Mouse (Mus musculus) heart, postnatal 4 days (tissue): ENCODE results near the gene Olfr1177-ps. TPM values are rescaled to one million over a fixed set of nuclear protein-coding genes. Genes with fewer than 3 reads are reported as not detected.

Source experiments
- DNase-seq: peaks from one replicate; pipeline ENCODE4 v3.0.0; 2021
- total RNA-seq, 2 experiments: library from RNA; stranded (reverse); gene quantifications; 2 replicates each; pipeline ENCODE4 v1.2.3; 2021

The Olfr1177-ps gene
- not detected for total RNA-seq

DNA sequence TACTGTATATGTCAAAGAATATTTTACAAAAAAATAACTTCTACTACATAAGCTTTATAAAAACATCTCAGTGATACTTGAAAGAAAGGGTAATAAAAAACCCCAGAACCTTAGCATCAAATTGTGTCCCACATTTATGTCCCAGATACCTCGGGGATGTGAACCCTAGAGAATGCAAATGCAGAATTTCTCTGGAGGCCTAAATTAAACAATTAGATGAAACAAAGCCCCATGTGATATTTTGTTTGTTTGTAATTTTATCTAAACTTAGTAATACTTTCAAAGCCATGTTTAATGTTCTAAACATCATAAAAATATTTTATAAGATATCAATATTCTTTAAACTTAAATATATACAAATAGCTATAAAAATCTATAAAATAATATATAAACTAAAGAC lies at the start of gene Olfr1177-ps:
Olfr1177-ps (minus strand) TSS at position 101 of the 400 bp plus-strand sequence.
- no peak for DNase-seq

DNA sequence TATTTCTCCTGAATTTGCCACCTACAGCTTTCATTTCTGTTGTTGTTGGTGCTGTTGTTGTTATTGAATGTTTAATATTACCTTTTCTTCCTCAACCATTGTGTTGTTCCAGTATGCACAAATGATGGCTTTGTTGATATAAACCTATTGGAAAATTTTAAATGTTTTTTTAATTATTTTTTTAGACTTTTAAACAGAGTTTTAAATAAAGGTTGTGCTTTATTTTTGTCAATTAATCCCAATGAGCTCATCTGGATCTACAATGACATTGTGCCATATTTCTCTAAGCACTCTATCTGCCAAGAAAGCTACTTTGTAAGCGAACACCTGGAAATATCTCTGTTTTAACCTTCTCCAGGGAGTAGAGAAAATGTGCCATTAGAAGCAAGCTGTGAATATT lies 40.5 kb upstream of the Olfr1177-ps start, which contains the start of gene Olfr1178:
Olfr1178 (plus strand) TSS at position 301 of the 400 bp plus-strand sequence.
- DNase-seq, result no peak

DNA sequence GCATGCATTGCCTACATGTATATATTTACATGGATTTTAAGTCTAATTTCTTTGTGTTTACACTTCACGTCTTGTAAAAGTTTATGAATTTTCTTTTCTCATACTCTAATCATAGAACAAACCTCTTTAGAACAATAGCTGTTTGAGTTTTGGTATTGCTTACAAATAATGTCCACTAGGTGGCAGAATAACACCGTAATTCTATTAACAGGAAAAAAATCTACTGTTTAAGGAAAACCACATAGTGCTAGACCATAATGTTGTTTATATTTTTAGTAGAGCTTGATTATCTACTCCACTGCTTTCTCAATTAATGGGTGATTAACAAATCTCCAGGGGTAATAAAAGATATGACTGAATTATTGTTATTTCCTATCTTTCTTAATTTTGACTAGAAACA lies 10.0 kb upstream of the Olfr1177-ps start:
- DNase-seq, result no peak

DNA sequence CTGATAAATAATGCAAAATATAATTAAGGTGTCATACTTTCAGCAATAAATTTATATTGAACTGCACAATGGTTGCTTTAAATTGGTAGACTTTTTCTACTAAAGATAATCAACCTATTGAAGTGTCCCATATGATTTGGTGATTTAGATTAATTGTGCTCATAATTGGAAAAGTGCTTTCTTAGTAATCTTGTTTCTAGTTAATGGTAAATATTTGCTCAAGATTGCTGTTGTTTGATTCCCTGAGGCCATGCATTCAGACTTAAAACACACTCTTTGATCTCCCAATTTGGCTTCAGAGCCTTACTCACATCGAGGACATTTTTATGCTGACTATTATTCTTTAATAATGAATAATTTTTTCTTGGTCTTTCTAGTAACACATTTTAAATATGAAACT lies 9.9 kb downstream of the Olfr1177-ps start, which contains the start of gene Olfr1176:
Olfr1176 (plus strand) TSS at position 301 of the 400 bp plus-strand sequence.
- no peak for DNase-seq

DNA sequence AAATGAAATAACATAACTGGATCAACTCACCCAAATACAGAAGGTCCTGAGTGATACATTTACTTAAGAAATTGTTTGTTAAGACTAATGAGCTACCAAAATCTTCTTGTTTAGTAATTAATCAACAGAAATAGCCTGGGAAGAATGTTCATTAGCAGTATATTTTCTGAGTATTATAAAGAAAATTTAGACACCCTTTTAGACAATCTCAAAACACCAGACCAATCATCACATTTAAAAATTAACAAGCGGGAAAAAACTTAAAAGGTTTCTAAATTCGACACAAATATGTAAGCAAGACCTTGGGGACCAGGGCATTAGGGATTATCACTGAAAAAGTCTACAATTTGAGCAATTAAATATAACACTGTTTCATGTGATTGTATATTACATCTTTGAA lies 19.2 kb downstream of the Olfr1177-ps start, which contains the start of gene Olfr1175-ps:
Olfr1175-ps (minus strand) TSS at position 101 of the 400 bp plus-strand sequence.
- no peak for DNase-seq

DNA sequence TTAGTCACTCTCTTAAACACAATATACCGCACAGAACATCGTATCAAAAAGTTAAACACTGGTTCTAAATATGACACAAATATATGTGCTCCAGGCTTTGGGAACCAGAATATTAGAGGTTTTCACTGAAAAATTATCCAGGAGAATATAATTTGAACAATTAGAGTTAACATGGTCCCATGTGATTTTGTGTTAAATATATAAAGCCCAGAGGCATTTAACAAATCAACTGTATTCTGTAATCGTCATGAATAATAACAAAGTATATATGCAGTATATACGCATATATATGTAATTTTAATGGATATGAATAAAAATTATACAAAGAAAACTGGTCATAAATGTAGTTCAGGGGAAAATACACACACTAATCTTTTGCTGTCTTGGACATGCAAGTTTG lies 31.3 kb downstream of the Olfr1177-ps start, which contains the start of gene Olfr1174-ps:
Olfr1174-ps (minus strand) TSS at position 101 of the 400 bp plus-strand sequence.
- no peak for DNase-seq

Other genes with a start within 250 kb of the Olfr1177-ps start
- not detected for gene Olfr1166, start 218.2 kb downstream of the Olfr1177-ps start, total RNA-seq
- gene Olfr1167, start 191.3 kb downstream of the Olfr1177-ps start, total RNA-seq, result not detected
- not detected for gene Olfr1168, start 164.6 kb downstream of the Olfr1177-ps start, total RNA-seq
- not detected for gene Olfr1170, start 118.2 kb downstream of the Olfr1177-ps start, total RNA-seq
- gene Olfr1173, start 66.6 kb downstream of the Olfr1177-ps start, total RNA-seq, result not detected
- gene Olfr1174-ps, start 31.4 kb downstream of the Olfr1177-ps start, total RNA-seq, result not detected
- gene Olfr1175-ps, start 19.3 kb downstream of the Olfr1177-ps start, total RNA-seq, result not detected
- gene Olfr1176, start 9.8 kb downstream of the Olfr1177-ps start, total RNA-seq, result not detected
- gene Olfr1178, start 40.6 kb upstream of the Olfr1177-ps start, total RNA-seq, result not detected
- not detected for gene Olfr1179, start 60.0 kb upstream of the Olfr1177-ps start, total RNA-seq
- gene Olfr1180, start 72.7 kb upstream of the Olfr1177-ps start, total RNA-seq, result not detected
- not detected for gene Olfr1181, start 79.7 kb upstream of the Olfr1177-ps start, total RNA-seq
- gene Gm13757, start 102.6 kb upstream of the Olfr1177-ps start, total RNA-seq, result not detected
- not detected for gene Olfr1183, start 108.4 kb upstream of the Olfr1177-ps start, total RNA-seq
- gene Olfr1184, start 137.1 kb upstream of the Olfr1177-ps start, total RNA-seq, result not detected
- not detected for gene Olfr1185-ps1, start 146.8 kb upstream of the Olfr1177-ps start, total RNA-seq
- not detected for gene Olfr1186, start 172.1 kb upstream of the Olfr1177-ps start, total RNA-seq
- not detected for gene Olfr1188, start 210.4 kb upstream of the Olfr1177-ps start, total RNA-seq
- gene Olfr1189, start 240.0 kb upstream of the Olfr1177-ps start, total RNA-seq, result not detected